Mouse (Mus musculus): ENCODE data around the gene Synpo2. TPM values are rescaled to one million over a fixed set of nuclear protein-coding genes. Genes with fewer than 3 reads are reported as not detected.

Gene Synpo2
- total RNA-seq, 2 experiments from 2014 or later, result 284 TPM

GRCm38 (mm10) chr3:123168815-123169214 is 67.1 kb downstream of the Synpo2 start:
- DNase-seq (ENCODE audit: low spot score), result peak; percentile 69

DNA sequence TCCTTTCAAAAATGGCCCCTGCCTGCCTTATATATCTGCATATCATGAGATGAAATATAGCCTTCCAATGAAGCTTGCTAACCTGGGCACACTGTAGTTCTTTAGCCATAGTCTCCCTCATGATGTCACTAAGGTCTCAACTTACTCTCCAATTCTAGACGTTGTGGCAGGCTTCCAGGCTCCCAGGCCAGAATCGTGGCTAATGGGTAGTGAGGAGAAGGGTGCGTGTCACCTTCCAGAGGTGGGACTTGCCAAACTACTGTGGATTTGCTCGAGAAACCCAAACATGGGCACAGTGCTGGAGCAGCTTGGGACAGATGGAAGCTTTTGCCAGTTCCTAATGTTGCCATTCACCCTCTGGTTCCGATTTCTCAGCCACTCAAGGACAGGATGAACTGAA is 69.5 kb downstream of the Synpo2 start:
- no peak for DNase-seq (ENCODE audit: low spot score)

GRCm38 (mm10) chr3:123164183-123164582 is 71.8 kb downstream of the Synpo2 start:
- DNase-seq (ENCODE audit: low spot score), result no peak

GRCm38 (mm10) chr3:123163192-123163523 is 72.8 kb downstream of the Synpo2 start:
- DNase-seq (ENCODE audit: low spot score), result no peak

- no peak for DNase-seq (ENCODE audit: low spot score)
These were observed 73.4 kb downstream of the Synpo2 start for GRCm38 (mm10) chr3:123162289-123163191.

DNA sequence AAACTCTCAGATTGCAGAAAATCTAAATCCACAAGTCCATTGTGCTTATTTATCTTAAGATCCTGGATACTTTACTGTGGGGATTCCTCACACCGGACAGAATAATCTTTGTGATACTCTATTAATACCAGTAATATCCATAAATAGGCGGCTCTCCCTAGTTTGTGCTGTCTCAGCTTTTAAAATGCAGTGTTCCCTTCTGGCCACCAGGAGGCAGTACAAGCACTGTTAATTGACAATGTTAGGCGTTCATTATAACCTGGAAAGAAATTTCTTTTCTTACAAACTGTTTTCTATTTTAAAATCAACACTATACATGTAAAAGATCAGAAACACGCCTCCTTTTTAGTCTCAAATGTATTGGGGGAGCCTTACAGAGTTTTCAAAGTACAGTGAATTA is 75.2 kb downstream of the Synpo2 start:
- DNase-seq (ENCODE audit: low spot score), result peak; percentile 56

DNA sequence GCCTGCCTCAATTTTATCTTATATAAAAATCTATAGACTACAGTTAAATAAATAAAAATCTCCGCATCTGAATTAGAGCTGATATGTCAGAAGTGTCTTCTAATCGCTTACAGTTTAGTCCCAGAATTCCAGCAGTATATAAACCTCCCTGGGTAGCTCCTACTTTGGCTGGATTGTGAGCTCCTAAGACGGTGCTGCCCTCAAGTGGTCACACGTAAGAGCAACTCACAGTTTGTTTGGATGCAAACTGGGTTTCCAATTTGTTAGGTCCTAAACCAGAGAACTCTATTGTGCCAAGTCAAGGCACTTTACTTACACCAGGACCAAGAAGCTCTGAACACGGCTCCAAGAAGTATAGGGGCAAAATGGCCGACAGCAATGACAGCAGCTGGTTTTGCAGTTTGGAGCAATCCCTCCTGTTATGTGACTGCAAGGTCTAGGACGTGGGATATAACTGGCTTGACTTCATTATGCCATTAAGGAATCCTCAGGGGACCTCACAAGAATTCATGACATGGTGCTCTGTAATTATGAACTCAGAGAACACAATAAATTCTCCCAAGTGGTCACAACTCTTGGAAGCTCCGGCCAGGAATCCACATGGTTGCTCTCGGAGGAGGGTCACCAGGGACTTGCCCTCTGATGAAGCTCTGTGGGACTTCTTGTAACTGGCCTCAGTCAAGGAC is 76.7 kb downstream of the Synpo2 start:
- DNase-seq (ENCODE audit: low spot score), result peak; percentile 78

- DNase-seq (ENCODE audit: low spot score), result peak; percentile 87
These were observed 77.4 kb downstream of the Synpo2 start for GRCm38 (mm10) chr3:123158579-123158978.

- DNase-seq (ENCODE audit: low spot score), result peak; percentile 91
These were observed 82.6 kb downstream of the Synpo2 start for GRCm38 (mm10) chr3:123153337-123153736.

DNA sequence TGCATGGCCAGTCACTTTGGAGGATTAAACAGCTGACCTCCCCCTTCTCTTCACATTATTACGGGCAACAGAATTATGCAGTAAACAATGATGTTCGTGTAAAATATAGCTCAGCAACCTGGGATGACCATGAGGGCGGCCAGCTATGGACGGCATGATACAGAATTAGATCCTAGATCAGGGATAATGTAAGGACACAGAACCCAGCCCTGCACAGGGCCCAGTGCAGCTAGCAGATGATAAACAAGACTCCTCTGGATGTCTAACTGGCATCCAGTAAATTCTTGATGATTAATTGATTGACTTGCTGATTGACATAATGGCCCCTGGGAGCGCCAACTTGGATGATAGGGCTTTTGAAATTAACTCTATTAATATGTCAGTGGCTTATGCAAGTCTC is 83.0 kb downstream of the Synpo2 start:
- peak; percentile 40 for DNase-seq (ENCODE audit: low spot score)

DNA sequence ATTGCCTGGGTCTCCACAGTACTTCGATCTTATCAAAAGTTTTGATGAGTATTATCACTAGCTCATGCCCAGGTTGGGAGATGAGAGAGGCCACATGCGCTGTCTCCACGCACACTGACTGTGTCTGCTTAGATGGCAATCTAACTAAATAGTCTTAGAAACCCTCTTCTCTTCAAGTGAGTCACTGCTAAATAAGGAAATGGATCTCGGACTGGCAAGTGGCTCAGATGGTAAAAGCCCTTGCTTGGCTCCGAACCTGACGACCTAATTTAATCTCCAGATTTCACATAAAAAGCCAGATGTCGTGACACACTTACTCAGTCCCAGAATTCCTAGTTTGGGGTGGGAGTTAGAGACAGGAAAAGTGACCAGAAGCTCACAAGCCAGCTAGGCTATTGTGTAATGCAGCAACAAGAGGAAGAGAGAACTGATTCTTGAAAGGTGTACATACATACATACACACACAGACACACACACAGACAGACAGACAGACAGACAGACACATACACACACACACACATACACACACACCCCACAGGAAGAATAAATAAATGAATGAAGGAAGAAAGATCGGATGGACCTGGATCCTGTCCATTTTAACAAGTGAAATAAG is 85.3 kb downstream of the Synpo2 start:
- DNase-seq (ENCODE audit: low spot score), result no peak

GRCm38 (mm10) chr3:123149380-123150162 is 86.4 kb downstream of the Synpo2 start:
- DNase-seq (ENCODE audit: low spot score), result no peak

DNA sequence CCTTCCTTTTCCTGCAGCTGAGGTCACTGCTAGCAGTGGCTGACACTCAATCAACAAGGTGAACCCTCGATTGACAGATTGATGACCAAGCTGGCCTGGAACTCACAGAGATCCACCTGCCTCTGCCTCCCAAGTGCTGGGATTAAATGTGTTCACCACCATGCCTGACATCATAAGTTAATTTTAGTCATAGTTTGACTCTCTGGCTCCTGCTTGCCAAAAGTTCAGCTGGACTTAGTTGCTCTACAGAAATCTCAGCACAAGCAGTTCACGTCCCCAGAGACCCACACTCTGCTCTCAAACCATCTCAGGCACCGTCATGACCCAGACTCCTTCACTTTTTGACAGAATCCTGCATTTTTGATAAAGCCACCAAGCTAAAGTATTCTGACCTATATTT is 87.3 kb downstream of the Synpo2 start:
- no peak for DNase-seq (ENCODE audit: low spot score)

DNA sequence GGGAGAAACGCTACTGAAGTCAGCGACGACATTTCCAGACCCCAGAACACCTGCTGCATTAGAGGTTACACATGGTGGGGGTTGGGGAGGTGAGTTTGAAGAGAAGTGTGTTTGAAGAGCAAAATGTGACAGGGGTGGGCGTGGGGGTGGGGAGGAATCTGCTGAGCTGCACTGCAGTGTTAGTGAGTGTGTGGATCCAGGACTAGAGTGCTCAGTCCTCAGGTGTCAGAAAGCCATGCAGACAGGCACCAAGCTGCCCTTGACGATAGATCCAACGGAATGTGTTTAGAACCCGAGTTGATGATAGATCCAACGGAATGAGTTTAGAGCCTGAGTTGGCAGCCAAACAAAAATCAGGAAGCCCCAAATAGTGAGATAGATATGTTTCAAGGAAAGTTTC is 89.4 kb downstream of the Synpo2 start:
- DNase-seq (ENCODE audit: low spot score), result no peak

DNA sequence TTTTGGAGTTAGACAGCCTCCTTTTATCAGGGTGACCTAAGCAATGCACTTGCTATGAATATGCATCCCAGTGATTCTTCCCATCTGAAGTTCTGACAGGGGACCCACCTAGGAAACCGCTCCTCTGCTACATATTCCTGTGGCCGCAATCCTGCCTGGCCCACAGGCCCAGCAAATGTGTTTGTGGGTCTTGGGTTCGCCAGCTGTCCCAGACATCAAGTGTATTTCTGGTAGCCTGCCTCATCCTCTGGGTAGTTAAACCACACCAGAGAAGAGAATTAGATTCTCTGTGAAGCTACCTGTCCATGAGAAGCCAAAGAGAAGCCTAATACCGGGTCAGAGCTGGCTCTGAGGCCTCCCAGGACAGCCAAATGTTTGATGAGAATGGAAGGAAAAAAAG is 90.0 kb downstream of the Synpo2 start:
- DNase-seq (ENCODE audit: low spot score), result no peak

DNA sequence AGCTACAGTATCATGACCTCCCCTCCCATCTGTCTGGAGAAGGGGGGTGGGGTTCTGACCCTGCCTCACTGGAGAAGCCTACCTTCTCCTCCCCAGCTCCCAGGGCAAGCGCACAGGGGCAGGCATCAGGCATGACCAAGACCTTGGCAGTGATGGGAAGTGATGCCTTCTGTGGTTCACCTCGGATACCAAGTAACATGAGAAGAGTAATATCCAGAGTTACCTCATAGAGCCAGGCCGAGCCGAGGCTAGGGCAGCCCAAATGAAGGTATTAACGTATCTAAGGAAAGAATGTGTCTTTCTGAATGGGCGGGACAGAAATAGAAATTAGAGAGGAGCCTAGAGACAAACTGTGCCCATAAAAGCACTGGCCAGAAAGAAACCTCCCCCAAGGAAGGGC is 92.5 kb downstream of the Synpo2 start:
- peak; percentile 75 for DNase-seq (ENCODE audit: low spot score)

GRCm38 (mm10) chr3:123142298-123142697 is 93.7 kb downstream of the Synpo2 start:
- DNase-seq (ENCODE audit: low spot score), result peak; percentile 63

GRCm38 (mm10) chr3:123141069-123141468 is 94.9 kb downstream of the Synpo2 start:
- DNase-seq (ENCODE audit: low spot score), result no peak

- no peak for DNase-seq (ENCODE audit: low spot score)
These were observed 95.8 kb downstream of the Synpo2 start for GRCm38 (mm10) chr3:123140134-123140533.

- no peak for DNase-seq (ENCODE audit: low spot score)
These were observed 96.3 kb downstream of the Synpo2 start for GRCm38 (mm10) chr3:123139619-123140018.

- DNase-seq (ENCODE audit: low spot score), result peak; percentile 87
These were observed 97.5 kb downstream of the Synpo2 start for GRCm38 (mm10) chr3:123138274-123139003.

Measured in gastrocnemius, adult 18-20 months (tissue).